Mouse (Mus musculus): Measurements from ENCODE around the gene Bbc3. TPM values are rescaled to one million over a fixed set of nuclear protein-coding genes. Genes with fewer than 3 reads are reported as not detected.
"Not testable (repeated sequence)": the region's sequence is repeated elsewhere in the genome, so short reads cannot be mapped to it uniquely, and the experiment has no call there.

Bbc3 gene
- total RNA-seq (2022) = 1 to 10 TPM; 1.4 to 2.1 (median 1.5) TPM

DNA sequence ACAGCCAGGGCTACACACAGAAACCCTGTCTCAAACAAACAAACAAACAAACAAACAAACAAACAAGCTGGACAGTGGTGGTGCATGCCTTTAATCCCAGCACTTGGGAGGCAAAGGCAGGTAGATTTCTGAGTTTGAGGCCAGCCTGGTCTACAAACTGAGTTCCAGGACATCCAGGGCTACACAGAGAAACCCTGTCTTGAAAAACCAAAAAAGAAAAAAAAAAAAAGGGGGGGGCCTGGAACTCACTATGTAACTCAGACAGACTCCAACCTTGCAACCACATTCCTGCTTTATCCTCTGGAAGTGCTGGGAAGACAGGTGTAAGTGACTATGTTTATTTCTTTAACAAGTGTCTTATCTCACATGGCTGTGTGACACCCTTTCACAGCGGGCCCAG lies at the start of gene Bbc3:
Gene Bbc3 (plus strand): TSS at position 301 of the 400 bp plus-strand sequence.
- not testable (repeated sequence) for DNase-seq (ENCODE audit: low spot score in 2 of 2)

DNA sequence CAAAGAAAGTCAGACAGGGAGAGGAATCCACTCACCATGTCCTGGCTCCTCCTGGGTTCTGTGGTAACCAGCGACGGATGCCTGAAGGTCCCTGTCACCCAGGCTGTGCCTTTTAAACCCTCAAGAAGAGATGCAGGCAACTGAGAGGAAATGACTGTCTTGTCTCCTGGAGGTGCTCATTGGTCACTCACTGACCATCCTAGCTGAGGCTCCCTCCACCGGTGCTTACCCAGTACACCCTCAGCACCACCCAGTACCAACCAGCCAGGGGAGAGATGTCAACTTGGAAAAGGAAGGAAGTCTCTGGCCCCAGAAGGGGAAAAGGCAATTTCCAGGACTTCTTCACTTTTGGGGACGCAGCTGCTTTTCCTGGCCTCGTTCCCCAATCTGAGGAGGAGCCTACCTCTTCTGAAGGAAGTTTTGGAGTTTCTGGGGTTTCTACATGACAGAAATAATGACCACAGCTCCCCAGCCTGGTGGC lies 49.0 kb upstream of the Bbc3 start, which contains the start of gene C5ar1:
Gene C5ar1 (minus strand): TSS at position 431 of the 481 bp plus-strand sequence.
- no peak for DNase-seq (ENCODE audit: low spot score in 2 of 2)

DNA sequence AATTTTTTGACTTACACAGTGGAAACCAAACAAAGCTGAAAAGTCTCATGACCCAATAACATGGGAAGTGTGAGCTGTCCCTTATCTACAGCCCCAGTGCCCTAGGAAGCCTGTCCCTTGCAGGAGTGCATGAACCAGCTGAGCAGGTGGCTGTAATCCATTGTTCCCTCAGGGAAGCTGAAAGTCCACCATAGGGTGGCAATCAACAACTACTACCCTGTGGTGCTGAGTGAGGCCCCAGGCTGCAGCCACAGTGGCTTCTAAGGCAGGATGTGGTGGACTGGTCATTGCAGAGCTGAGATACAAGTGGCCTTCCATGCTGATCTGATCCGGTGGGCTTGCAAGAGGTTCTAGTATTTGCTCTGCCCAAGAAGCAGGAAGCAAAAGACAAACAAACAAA lies 47.1 kb upstream of the Bbc3 start:
- DNase-seq (ENCODE audit: low spot score in 2 of 2) = no peak

DNA sequence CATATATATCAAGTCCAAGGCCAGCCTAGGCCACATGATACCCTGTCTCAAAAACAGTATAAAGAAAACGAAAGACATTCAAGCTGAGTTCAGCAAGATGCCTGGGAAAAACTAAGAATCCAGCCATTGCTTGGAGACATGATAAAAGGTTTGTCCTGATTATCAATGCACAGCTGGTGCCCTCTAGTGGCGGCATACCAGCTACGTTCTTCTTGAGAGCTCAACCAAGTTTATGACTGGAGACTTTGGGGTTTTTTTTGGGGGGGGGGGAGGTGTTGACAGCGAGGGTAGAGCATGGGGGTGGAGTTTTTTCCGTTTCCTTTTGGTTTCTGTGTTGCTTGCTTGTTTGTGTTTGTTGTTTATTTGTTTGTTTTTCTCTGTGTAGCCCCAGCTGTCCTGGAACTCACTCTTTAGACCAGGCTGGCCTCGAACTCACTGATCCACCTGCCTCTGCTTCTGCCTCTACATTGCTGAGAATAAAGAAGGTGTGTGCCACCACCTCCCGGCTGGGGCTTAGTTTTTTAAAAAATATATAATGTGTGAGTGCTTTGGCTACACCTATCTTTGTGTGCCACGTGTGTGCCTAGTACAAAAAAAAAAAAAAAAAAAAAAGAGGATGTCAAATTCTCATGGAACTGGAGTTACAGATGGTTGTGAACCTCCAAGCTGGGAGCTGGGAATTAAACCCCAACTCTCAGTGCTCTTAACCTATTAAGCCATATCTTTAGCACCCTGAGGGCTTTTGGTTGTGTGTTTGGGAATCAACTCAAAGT lies 45.0 kb upstream of the Bbc3 start:
- DNase-seq (ENCODE audit: low spot score in 2 of 2) = peak; percentile 62 to 66

DNA sequence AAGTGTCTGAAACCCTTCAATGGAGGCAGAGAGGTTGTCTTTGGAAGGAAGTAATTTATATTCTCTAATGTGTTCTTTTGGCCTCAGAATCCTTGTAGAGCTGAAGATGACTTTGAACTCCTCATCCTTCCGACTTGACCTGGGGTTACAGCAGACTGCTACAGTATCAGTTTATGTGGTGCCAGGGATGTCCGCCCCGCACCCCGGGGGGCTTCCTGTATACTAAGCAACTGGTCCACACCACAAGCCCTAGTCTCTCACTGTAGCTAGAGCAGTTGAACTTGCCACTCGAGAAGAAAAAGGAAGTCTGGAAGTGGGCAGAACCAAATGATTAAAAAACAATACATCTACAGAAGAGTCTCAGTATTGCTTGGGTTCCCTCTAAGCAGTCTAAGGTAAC lies 44.4 kb upstream of the Bbc3 start:
- DNase-seq (ENCODE audit: low spot score in 2 of 2) = no peak

DNA sequence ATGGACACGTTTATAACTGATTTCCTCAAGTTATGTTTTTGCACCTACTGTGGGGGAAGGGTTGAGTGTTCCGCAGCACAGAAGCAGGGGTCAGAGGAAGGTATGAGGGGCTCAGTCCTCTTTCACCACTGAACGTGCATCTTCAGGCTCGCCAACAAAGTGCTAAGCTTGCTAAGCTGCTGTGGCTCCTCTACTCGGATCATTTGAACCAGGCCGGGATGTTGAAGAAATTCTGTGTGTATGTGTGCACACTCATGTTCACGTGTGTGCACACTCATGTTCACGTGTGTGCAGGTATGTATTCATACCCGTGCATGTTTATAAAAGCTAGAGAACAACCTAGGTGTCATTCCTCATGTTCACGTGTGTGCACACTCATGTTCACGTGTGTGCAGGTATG lies 42.3 kb upstream of the Bbc3 start:
- DNase-seq (ENCODE audit: low spot score in 2 of 2) = no peak

DNA sequence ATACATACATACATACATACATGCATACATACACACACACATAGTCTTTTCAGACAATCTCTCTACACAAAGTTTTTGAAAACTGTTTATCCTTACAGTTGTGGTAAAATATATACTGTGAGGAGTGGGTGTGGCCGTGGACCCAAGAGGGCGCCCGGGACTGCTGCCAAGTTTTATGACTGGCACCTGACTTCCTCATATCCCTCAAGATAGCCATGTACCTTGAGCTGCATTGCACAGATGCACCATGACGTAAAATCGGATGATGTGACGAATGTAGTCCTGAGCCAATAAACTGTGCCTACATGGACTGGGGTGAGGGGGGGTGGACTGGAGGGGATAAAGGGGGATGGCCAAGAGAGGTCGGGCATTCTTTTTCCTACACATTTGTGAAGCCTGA lies 41.6 kb upstream of the Bbc3 start:
- not testable (repeated sequence) for DNase-seq (ENCODE audit: low spot score in 2 of 2)

DNA sequence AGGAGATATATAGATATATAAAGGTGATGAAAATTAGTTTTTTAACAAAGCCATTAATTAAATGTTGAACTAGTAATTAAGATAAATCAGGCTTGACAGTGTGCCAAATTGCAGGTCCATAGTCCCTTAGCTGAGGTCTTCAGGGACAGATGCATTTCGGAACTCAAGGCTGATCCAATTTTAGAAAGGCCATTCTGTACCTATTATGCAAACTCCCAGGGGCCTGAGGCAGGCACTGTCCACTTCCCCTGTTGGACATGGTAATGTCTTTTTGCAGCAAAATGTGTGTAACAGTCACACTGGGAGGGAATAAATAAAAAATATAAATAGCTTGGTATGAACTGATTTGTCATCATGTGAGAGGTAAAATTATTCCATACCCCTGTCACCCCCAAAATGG lies 37.1 kb upstream of the Bbc3 start:
- no peak for DNase-seq (ENCODE audit: low spot score in 2 of 2)

DNA sequence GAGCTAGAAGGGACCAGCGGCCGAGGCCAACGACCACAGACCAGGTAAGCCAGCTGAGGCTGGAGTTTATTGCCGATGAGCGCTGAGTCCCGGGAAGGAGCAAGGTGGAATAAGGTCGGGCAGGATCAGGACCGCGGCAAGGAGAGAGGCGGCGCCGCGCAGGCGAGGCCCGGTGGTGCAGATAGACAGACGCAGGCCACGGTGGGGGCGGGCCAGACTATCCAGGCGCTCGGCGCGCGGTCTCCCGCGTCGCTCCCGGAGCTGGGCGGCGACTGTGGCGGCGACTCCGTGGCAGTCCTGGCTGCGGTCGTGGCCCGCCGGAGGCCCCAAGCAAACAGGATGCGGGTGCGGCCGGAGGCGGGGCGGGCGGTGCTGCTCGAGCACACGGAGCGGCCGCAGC lies 35.5 kb upstream of the Bbc3 start:
- DNase-seq (ENCODE audit: low spot score in 2 of 2) = peak in 1 of 2 experiments; percentile 15

DNA sequence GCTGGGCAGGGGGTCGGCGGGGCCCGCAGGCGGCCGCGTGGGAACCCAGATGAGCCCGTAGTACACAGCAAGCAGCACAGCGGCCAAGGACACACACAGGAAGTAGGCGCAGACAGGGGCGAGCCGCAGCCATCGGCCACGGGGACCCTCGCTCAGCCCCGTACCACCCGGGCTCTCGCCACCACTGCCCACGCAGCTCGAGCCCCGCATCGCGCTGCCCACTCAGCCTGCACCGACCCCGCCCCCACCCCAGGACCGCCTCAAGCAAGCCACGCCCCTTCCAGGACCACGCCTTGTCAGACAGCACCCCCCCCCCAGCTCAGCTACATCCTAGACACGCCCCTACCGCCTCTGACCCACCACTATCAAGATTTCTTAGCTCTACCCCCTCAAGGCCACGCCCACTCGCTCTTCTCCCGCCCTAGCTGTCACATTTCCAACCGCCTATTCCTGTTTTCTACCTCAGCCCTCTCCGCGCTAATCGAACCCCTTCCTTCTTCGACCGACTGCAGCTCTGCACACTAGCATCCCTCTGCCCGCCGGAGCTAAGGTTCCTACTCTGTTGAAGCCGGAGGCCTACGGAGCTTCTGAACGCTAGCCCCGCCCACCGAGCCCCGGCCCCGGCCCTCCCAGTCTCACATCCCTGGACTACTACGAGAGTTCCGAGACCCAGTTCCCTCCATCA lies 35.0 kb upstream of the Bbc3 start, which contains the start of gene Inafm1:
Gene Inafm1 (minus strand): TSS at position 537 of the 685 bp plus-strand sequence.
- peak; percentile 65 to 76 for DNase-seq (ENCODE audit: low spot score in 2 of 2)

DNA sequence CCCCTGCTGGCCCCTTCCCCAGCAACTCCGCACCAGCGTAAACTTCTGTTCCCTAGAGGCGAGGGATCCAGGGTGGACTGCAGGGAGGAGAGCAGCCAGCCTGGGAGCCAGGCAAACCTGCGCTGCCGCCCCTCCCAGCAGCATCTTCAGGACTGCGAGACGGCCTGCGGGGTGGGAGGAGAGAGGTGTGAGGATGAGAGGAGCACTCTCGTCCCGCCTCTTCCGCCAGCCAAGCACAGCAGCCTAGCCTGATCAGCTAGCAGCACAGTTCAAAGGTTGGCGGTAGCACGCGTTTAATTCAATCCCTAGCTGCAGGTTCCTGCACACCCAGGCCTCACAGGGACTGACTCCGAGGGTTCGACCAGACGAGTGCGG lies 34.4 kb upstream of the Bbc3 start:
- peak in 1 of 2 experiments; percentile 38 for DNase-seq (ENCODE audit: low spot score in 2 of 2)

DNA sequence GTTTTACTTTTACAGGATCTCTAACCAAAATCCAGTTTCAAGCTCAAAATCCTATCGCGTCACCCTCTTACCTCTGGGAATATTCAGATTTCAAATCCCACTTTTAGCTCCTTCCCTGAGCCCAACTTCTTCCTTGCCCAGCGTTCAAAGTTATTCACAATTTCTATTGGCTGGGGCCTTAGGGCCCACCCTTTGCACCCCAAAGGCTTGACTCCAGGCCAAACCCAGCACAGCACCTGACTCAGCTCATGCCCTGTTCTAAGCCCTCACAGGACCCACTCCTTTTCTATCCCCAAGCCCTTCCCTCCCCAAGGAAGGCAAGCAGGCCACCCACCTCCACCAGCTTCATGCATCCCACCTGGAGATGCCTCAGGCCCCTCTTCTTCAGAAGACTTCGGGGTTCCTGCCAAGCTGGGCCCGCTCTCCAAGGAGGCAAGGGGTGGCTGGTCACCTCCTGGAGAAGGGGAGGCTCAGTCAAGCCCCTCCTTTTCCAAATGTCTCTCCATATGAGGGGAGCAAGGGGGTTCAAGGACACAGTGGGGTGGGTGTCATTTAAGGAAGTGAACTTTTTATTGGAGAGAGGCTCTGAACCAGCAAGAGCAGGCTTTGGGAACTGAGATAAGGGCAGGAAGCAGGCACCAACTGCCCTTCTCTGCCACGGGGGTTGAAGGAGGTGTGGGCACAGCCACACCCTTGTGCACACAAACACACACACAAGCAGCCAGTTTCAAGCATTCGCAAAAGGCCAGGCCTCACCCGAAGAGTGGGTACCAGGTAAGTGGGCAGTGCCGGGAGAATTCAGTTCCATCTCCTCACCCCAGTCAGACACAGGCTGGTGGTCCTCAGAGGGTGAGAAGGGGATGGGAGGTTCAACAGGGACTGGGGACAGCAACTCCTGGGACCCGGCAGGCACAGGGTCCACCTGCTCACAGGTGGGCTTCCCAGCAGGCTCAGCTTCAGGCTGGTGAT lies 33.0 kb upstream of the Bbc3 start:
- DNase-seq (ENCODE audit: low spot score in 2 of 2) = no peak

DNA sequence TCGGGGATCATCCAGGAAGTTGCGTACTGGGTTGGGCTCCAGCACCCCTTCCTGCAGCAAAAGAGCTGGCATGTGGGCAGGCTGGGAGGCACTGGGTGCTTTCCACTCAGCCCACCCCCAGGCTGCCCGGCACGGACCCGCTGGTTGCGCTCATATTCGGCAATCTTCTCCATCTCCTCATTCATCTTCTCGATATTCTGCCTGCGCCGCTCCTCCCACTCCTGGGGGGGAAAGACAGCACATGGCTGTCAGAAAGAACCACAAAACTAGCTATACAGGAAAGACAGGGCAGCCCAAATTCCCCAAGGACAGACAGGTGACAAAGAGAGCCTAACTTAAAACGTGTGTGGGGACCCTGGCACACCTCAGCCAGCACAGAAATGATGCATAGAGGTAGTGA lies 27.5 kb upstream of the Bbc3 start:
- DNase-seq (ENCODE audit: low spot score in 2 of 2) = no peak

DNA sequence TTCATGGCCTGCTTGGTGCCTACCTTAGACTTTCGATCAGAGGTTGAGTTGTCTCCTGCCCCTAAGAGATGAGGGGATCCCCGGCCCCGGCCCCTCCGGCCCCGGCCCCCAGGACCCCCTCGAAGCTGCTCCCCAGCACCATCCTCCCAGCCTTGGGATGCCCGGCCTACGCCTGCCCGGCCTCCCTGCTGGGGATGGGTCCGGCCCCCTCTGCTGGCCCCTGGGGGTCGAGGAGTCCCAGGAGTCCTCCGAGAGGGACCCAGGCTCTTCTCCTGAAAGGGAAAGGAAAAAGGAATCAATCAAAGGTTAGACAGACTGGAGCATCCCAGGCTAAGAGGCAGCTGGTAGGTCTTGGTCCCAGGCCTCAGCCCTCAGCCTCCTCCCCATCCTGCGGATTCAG lies 25.9 kb upstream of the Bbc3 start:
- DNase-seq (ENCODE audit: low spot score in 2 of 2) = no peak

DNA sequence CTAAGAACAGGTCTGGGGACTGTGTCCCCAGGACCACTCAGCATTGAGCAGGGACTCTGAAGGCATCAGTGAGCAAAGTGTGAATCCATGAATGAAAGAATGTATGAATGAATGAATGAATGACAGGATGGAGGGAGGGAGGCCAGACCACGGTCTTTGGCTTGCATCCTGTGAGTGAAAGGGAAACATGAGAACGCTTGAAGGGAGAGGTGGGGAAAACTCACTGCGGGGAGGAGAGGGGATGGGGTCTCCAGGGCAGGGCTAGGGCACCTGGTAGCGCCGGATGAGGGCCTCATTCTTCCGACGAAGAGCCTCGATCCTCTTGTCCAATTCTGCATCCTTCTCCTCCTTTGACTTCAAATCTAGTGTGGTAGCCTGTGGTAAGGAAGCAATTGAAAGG lies 24.2 kb upstream of the Bbc3 start:
- no peak for DNase-seq (ENCODE audit: low spot score in 2 of 2)

DNA sequence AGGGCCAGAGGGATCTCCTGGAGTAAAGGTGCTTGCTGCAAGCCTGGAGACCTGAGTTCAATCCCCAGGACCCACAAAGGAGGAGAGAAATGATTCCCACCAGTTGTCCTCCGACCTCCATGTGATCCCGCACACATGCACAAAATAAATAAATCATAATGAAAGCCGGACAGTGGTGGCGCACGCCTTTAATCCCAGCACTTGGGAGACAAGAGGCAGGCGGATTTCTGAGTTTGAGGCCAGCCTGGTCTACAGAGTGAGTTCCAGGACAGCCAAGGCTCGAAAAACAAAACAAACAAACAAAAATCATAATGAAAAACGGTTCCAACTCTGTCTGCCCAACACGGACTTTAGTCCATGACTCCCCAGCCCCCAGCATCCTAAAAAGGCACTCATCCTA lies 23.3 kb upstream of the Bbc3 start:
- no peak for DNase-seq (ENCODE audit: low spot score in 2 of 2)

DNA sequence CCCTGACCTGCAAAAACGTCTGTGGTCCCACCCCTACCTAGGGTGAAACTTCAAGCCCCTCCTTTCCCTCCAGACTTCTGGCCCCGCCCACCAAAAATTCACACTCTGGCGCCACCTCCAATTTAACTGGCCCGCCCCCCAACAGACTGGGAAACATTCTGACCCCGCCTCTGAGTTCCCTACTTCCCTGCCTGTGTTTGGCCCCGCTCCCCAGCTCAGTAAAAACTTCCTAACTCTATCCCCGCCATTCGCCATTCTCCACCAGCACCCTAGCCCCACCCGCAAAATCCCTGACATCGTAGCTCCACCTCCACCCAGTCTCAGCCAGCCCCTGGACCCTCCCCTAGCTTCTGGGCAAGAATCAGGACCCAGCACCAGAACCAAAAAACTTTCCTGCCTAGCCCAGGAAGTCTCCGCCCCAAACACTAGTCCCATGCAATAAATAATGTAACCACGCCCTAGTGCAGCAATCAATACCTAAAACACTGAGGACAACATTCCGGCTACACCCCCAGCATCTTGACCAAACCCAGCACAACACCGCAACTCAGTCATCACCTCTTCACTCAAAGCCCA lies 22.7 kb upstream of the Bbc3 start:
- DNase-seq (ENCODE audit: low spot score in 2 of 2) = peak; percentile 68 to 81

DNA sequence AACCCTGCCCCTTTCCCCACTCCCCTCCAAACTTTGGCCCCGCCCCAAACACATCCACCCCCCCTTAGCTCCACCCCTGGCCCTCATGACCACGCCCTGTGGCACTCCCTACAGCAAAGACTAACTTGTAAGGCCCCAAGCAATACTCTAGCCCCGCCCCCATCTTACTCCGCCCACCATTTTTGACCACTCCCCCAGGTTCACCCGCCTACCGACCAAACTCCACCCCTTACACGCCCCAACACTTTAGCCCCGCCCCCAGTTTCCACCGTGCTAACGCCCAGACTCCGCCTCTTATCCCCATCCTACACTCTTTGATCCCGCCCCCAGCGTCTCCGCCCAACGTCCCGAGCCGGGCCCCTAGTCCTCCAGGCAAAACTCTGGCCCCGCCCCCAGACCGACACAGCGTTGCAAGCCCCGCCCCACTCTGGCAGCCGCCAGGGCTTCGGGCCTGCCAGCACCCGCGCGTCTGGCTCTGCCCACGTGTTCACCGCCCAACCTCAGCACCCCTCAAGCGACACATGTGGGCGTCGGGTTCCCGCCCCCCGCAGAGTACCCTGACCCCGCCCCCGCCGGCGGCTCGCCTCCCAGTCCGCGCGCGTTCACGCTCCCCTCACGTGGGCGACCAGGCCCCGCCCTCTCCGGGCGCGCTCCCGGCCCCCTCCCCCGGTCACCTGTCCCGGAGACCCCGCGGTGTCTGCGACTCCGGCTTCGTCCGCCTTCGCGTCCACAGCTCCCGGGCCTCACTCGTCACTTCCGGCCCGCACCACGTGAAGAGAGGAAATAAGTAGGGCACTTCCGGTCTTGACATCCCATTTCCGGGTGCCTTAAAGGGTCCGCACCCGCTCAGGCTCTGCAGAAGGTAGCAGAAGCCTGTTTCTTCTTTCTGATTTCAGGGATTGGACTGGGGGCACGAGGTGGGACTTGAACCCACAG lies 21.9 kb upstream of the Bbc3 start, which contains the start of gene Ccdc9:
Gene Ccdc9 (minus strand): TSS at position 770 of the 936 bp plus-strand sequence.
- peak; percentile 100 for DNase-seq (ENCODE audit: low spot score in 2 of 2)

DNA sequence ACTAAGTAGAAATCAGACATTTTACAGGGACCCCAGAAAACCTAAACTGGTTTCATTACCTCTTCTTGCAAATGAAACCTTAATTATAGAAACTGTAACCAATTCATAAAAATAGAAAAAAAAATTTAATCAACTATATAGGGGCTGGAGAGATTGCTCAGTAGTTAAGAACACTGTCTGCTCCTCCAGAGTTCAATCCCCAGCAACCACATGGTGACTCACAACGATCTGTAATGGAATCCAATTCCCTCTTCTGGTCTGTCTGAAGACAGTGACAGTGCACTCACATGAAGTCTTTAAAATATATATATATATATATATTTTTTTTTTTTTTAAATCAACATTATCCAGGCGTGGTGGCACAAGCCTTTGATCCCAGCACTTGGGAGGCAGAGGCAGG lies 21.2 kb upstream of the Bbc3 start:
- no peak for DNase-seq (ENCODE audit: low spot score in 2 of 2)

DNA sequence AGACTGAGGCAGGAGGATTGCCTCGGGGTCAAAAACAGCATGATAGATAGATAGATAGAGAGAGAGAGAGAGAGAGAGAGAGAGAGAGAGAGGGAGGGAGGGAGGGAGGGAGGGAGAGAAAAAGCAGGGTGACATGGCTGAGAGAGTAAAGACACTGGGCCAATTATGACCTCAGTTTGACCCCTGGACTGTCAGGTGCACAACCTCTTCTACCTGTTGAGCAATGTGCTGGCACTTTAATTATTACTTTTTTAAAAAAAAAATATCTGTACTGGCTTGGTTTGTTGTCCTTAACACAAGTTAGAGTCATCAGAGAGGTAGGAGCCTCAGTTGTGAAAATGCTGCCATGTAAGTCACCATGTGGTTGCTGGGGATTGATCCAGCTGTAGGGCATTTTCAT lies 20.4 kb upstream of the Bbc3 start:
- DNase-seq (ENCODE audit: low spot score in 2 of 2) = no peak

All from gastrocnemius, adult 8-10 months (tissue).